9 mouse cellular contexts compared by ENCODE assay signal in the genomic region with DNA sequence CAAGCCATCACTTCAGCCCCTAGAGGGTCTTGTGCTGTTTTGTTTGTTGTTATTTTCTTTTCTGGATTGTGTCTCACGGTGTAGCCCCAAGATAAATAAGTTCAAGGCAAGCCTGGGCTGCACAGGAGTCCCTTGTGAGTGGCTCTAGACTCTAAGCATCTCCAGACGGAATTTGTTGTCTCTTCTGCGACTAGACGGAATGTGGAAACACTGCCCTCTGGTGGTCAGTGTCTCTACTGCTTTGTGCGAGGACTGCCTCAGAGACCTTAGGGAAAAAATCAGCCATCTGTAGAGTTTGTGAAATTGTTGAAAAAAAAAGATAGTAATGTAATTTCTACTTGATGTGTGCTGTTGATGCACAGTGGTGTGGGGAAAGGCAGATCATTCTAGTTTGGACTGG. TPM values are rescaled to one million over a fixed set of nuclear protein-coding genes. Genes with fewer than 3 reads are reported as not detected.
A peak's percentile ranks its signal among the peaks of the same experiment; 100 is the strongest.
DNase-seq lines count a peak whose midpoint lies in the region; ATAC-seq and TF ChIP-seq lines count a peak whose summit lies in the region.
"Had no signal": no experiment of that assay in that cellular context is flagged by ENCODE, and none has a peak within 500 bp of the region (broad histone marks: within the 10 kb centered on the region; RNA-seq: fewer than 3 reads in every experiment).

No protein-coding gene starts in this region.

- H3K27ac ChIP-seq in ES-E14 (ENCODE audit: insufficient read depth, low read depth, low read length, poor library complexity, severe bottlenecking), result no peak overlapping the region
- no peak overlapping the region for H3K27ac ChIP-seq in embryonic facial prominence, embryonic 11.5 days (replicated peaks; ENCODE audit: low read depth, low read length)
- no peak overlapping the region for H3K27ac ChIP-seq in heart, embryonic 10.5 days
- H3K27ac ChIP-seq: lung, embryonic 15.5 days had no signal

- H3K9ac ChIP-seq in ES-E14 (ENCODE audit: insufficient read depth, low read depth, low read length, poor library complexity, severe bottlenecking), result no peak overlapping the region
- H3K9ac ChIP-seq in embryonic facial prominence, embryonic 11.5 days (replicated peaks; ENCODE audit: low read length), result no peak overlapping the region
- H3K9ac ChIP-seq: lung, embryonic 15.5 days had no signal

- H3K4me3 ChIP-seq in ES-E14 (ENCODE audit: insufficient read depth in 1 of 2, low read depth in 1 of 2, low read length in 2 of 2, poor library complexity in 1 of 2, severe bottlenecking in 1 of 2), result no peak overlapping the region
- H3K4me3 ChIP-seq in embryonic facial prominence, embryonic 11.5 days (ENCODE audit: low read depth, low read length), result no peak overlapping the region
- H3K4me3 ChIP-seq in heart, embryonic 10.5 days, result no peak overlapping the region
- H3K4me3 ChIP-seq: lung, embryonic 15.5 days had no signal

- peak; percentile 84 for DNase-seq in ES-E14 (ENCODE audit: low read depth, low spot score)
- peak; percentile 73 to 83 for DNase-seq in adrenal gland, postnatal 36 days
- peak; percentile 91 for DNase-seq in embryonic facial prominence, embryonic 11.5 days (ENCODE audit: low spot score)
- peak; percentile 87 for DNase-seq in heart, embryonic 10.5 days (ENCODE audit: low spot score)
- DNase-seq in kidney, postnatal 4 days, result peak; percentile 84 to 87
- DNase-seq in lung, postnatal 14 days, result peak; percentile 82
- DNase-seq in right cerebral cortex, postnatal 14 days, result peak; percentile 84
- peak; percentile 47 for DNase-seq in yolk sac, embryonic 10.5 days (ENCODE audit: low spot score)

- H3K27me3 ChIP-seq in embryonic facial prominence, embryonic 11.5 days (ENCODE audit: control insufficient read depth, insufficient read depth, low read length), result no peaks in the 10 kb centered on the region
- H3K27me3 ChIP-seq in heart, embryonic 10.5 days (ENCODE audit: insufficient read depth, poor library complexity, severe bottlenecking), result no peaks in the 10 kb centered on the region
- H3K27me3 ChIP-seq: lung, embryonic 15.5 days had no signal

- WGBS in embryonic facial prominence, embryonic 11.5 days, result 1% methylated on average over 5 of the region's 5 CpGs
- WGBS in heart, embryonic 10.5 days, result under 1% methylated on average over 5 of the region's 5 CpGs

- no peaks in the 10 kb centered on the region for H3K9me3 ChIP-seq in ES-E14 (ENCODE audit: control insufficient read depth, insufficient read depth, low read depth, low read length)
- H3K9me3 ChIP-seq in embryonic facial prominence, embryonic 11.5 days (replicated peaks; ENCODE audit: control insufficient read depth, low read length), result no peaks in the 10 kb centered on the region
- no peaks in the 10 kb centered on the region for H3K9me3 ChIP-seq in heart, embryonic 10.5 days
- H3K9me3 ChIP-seq: lung, embryonic 15.5 days had no signal

- no peak for ATAC-seq in embryonic facial prominence, embryonic 11.5 days (replicated peaks; ENCODE audit: insufficient number of reproducible peaks, low FRiP score, low TSS enrichment, low read depth)

- in situ Hi-C loops in ES-E14 (cut with MboI; ENCODE audit: low sequenced_read_pairs in 2 of 2, unreplicated experiment in 2 of 2), result loop anchor here in 1 of 2 experiments (5.0 kb wide), 1 partner anchor 67 kb away; no protein-coding TSS in a partner anchor

- H3K4me2 ChIP-seq in embryonic facial prominence, embryonic 11.5 days (ENCODE audit: low read depth, low read length), result no peak overlapping the region
- H3K4me2 ChIP-seq: lung, embryonic 15.5 days had no signal

- H3K36me3 ChIP-seq in ES-E14 (ENCODE audit: control insufficient read depth, insufficient read depth, low read length, poor library complexity, severe bottlenecking), result no peaks in the 10 kb centered on the region
- H3K36me3 ChIP-seq in embryonic facial prominence, embryonic 11.5 days (replicated peaks; ENCODE audit: control insufficient read depth, insufficient read depth, low read depth, low read length), result no peaks in the 10 kb centered on the region
- no peaks in the 10 kb centered on the region for H3K36me3 ChIP-seq in heart, embryonic 10.5 days
- H3K36me3 ChIP-seq: lung, embryonic 15.5 days had no signal

- H3K4me1 ChIP-seq in ES-E14 (ENCODE audit: control insufficient read depth in 2 of 2, insufficient read depth in 2 of 2, low read length in 2 of 2, poor library complexity in 1 of 2), result peaks cover 0 to 9% of the 10 kb centered on the region in 2 experiments; a peak in 1 of 4 replicates
- H3K4me1 ChIP-seq in embryonic facial prominence, embryonic 11.5 days (ENCODE audit: control insufficient read depth, insufficient read depth, low read length), result no peaks in the 10 kb centered on the region
- 0 out of 2 replicates have a peak, but pooled peaks cover 2% of the 10 kb centered on the region for H3K4me1 ChIP-seq in heart, embryonic 10.5 days
- H3K4me1 ChIP-seq: lung, embryonic 15.5 days had no signal

TF ChIP-seq in ES-E14, 5 proteins besides CTCF, POLR2A, EP300 and RAD21:
- TF ChIP-seq HCFC1 (IDR thresholded peaks at IDR 0.05; ENCODE audit: borderline replicate concordance, insufficient read depth, low read length), result no peak
- peak; percentile 49; the same call in 1 of the 2 replicates for TF ChIP-seq ZC3H11A (IDR thresholded peaks at IDR 0.05; ENCODE audit: borderline replicate concordance, low read depth, low read length)
- TF ChIP-seq CHD2 (IDR thresholded peaks at IDR 0.05; ENCODE audit: low read depth, low read length), result no peak
- no peak for TF ChIP-seq ZNF384 (IDR thresholded peaks at IDR 0.05; ENCODE audit: low read depth, low read length)
- no peak for TF ChIP-seq MAFK (IDR thresholded peaks at IDR 0.05; ENCODE audit: insufficient read depth, low read depth, low read length)

RNA-seq across cellular contexts. Expression of gene Arpc1a, which starts 13.9 kb away (rescaled TPM):
- 48.2 and 65.4 TPM in 2 replicates for total RNA-seq in ES-E14 (2012; rRNA removed)
- 100 to 1,000 TPM; 120 to 123 TPM for total RNA-seq in adrenal gland, postnatal 36 days (2021)
- polyA plus RNA-seq in embryonic facial prominence, embryonic 11.5 days (2014; fragmentation: Nextera tagmentation; extraction: Ambion mirVana), result 157 and 161 TPM in 2 replicates
- polyA plus RNA-seq in heart, embryonic 10.5 days (2016; fragmentation: Nextera tagmentation; extraction: Ambion mirVana), result 113 and 117 TPM in 2 replicates

RNA-seq across cellular contexts. Expression of gene Kpna7, which starts 14.1 kb away (rescaled TPM):
- 0.21 and 0.58 TPM in 2 replicates for total RNA-seq in ES-E14 (2012; rRNA removed)
- not detected for total RNA-seq in adrenal gland, postnatal 36 days (2021)
- not detected in 2 replicates for polyA plus RNA-seq in embryonic facial prominence, embryonic 11.5 days (2014; fragmentation: Nextera tagmentation; extraction: Ambion mirVana)
- polyA plus RNA-seq in heart, embryonic 10.5 days (2016; fragmentation: Nextera tagmentation; extraction: Ambion mirVana), result not detected in 2 replicates
- polyA plus RNA-seq: lung, embryonic 15.5 days had no signal

RNA-seq across cellular contexts. Expression of gene 1700018F24Rik, which starts 26.9 kb away (rescaled TPM):
- total RNA-seq in ES-E14 (2012; rRNA removed), result not detected in 2 replicates
- total RNA-seq in adrenal gland, postnatal 36 days (2021), result not detected
- polyA plus RNA-seq in embryonic facial prominence, embryonic 11.5 days (2014; fragmentation: Nextera tagmentation; extraction: Ambion mirVana), result not detected in 2 replicates
- not detected in 2 replicates for polyA plus RNA-seq in heart, embryonic 10.5 days (2016; fragmentation: Nextera tagmentation; extraction: Ambion mirVana)

RNA-seq across cellular contexts. Expression of gene Gm4871, which starts 37.2 kb away (rescaled TPM):
- not detected in 2 replicates for total RNA-seq in ES-E14 (2012; rRNA removed)
- not detected for total RNA-seq in adrenal gland, postnatal 36 days (2021)
- polyA plus RNA-seq in embryonic facial prominence, embryonic 11.5 days (2014; fragmentation: Nextera tagmentation; extraction: Ambion mirVana), result not detected in 2 replicates
- polyA plus RNA-seq in heart, embryonic 10.5 days (2016; fragmentation: Nextera tagmentation; extraction: Ambion mirVana), result not detected in 2 replicates
- polyA plus RNA-seq: lung, embryonic 15.5 days had no signal

RNA-seq across cellular contexts. Expression of gene Arpc1b, which starts 44.3 kb away (rescaled TPM):
- 185 and 249 TPM in 2 replicates for total RNA-seq in ES-E14 (2012; rRNA removed)
- 100 to 1,000 TPM; 241 to 271 TPM for total RNA-seq in adrenal gland, postnatal 36 days (2021)
- 55.5 and 65.0 TPM in 2 replicates for polyA plus RNA-seq in embryonic facial prominence, embryonic 11.5 days (2014; fragmentation: Nextera tagmentation; extraction: Ambion mirVana)
- 195 and 218 TPM in 2 replicates for polyA plus RNA-seq in heart, embryonic 10.5 days (2016; fragmentation: Nextera tagmentation; extraction: Ambion mirVana)
